Mouse (Mus musculus) monocyte, adult 2 months (primary cell): Measurements from ENCODE around the gene 1700003F12Rik.

Experiments used
- DNase-seq, 2 experiments: peaks; one replicate each; pipeline ENCODE4 v3.0.0; 2022; ENCODE audit warnings: low spot score in 2 of 2, low read depth in 1 of 2

Gene 1700003F12Rik

DNA sequence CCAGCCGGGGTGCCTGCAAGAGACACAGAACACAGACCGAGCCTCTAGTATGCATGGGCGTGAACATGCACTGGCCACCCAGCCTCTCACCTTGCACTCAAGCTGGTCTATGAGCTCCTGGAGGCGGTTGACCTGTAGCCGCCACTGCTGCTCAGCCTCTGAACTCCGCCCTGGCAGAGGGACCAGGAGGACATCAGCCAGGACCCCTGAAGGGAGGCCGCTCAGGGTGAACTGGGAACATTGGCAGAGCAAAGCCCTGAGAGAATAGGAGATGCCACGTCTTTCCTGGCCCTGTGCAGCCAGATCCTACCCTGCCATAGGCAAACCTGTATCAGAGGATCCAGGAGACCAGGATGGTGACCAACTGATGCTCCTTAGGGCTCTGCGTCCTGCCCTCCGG lies at the start of gene 1700003F12Rik:
Gene 1700003F12Rik (plus strand): TSS at position 375 of the 400 bp plus-strand sequence.
- DNase-seq, result no peak

DNA sequence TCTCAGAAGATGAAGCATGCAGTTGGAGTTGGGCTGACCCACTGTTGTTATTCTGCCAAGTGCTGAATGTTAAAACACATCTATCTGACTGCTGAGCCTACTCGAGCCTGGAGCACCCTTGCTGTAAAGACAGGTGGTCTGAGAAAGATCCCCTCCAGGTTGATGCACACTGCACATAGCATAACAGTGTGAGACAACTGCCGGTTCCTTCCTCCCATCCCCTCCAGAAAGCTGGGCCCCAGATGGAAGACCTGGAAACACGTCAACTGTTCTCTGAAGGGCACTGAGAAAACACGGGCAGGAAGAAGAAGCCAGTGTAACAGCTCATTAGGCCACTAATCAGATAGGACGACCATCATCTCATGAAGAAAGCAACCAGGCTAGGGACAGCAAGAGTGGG lies 48.3 kb upstream of the 1700003F12Rik start:
- no peak for DNase-seq

DNA sequence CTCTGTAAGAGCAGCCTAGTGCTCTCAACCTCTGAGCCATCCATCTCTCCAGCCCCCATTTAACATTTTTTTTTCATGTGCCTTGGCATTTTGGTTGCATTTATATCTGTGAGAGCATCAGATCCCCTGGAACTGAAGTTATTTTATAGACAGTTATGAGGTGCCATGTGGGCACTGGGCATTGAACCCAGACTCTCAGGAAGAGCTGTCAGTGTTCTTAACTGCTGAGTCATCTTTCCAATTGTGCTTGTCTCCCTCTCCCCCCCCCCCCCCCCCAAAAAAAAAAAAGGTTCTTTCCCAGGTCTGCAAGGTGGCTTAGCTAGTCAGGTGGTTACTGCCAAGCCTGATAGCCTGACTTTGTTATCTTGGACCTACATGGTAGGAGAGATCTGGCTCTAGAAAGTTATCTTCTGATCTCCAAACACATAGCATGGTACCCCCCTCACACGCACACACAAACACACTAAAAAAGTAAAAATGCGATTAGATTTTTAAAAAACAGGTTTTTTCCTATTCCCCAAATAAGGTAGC lies 47.1 kb upstream of the 1700003F12Rik start:
- DNase-seq, result no peak

DNA sequence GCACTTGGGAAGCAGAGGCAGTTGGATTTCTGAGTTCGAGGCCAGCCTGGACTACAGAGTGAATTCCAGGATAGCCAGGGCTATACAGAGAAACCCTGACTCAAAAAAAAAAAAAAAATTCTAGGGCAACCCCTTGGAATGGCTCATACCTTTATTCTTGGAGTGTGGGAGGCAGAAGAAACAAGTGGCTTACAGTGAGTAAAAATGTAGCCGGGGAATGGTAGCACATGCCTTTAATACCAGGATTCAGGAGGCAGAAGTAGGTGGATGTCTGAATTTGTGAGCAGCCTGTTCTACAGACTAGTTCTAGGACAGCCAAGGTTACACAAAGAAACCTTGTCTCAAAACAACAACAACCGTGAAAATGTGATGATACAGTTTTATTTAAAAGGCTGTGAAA lies 46.1 kb upstream of the 1700003F12Rik start:
- no peak for DNase-seq

DNA sequence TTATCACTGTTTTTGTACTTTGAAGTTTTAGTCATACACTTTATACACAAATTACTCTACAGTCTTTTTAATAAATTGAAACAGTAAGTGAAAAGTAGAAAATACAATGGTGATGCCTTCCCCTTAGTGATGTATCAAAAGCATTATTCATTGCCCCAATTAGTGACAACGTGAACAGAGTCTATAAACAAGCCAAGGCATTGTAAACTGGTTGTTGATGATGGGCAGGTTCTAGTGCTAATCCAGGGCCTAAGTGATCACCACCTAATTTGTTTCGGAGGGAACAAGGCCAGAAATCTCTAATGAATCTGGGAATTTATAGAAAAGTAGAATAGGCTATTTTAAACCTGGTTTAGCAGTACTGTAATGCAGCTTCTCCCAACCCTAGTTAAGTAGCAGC lies 39.8 kb upstream of the 1700003F12Rik start:
- no peak for DNase-seq

DNA sequence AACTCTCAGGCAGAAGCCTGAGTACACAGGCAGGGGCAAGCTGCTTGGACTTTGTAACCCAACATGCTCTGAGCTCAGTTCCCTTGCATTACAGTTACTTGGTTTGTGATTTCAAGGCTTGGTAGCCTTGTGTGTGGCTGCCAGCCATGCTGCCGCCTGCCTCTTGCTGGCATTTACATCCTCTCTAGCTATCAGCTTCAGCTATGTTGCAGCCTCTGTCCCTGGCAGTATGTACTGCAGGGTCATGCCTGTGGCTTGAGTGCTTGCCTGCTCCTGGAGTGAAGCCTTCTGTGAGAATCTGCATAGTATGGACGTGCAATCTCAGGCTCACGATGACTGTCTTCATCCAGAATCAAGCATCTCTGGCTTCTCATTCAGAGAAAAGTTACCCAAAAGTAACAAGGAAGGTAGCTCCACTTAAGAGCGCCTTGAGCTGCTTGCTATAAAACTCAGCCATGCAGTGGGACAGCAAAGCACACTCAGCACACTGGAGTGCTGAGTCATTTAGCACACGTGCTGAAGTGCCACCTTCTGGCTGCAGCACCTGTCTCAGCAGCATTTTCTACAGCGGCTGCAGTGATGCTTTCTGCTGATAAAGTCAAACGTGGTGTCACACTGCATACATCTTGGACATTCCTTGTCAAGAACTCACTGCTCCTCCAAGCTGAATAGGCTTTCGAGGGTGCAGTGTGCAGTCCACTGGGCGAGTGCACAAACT lies 39.2 kb upstream of the 1700003F12Rik start:
- no peak for DNase-seq

DNA sequence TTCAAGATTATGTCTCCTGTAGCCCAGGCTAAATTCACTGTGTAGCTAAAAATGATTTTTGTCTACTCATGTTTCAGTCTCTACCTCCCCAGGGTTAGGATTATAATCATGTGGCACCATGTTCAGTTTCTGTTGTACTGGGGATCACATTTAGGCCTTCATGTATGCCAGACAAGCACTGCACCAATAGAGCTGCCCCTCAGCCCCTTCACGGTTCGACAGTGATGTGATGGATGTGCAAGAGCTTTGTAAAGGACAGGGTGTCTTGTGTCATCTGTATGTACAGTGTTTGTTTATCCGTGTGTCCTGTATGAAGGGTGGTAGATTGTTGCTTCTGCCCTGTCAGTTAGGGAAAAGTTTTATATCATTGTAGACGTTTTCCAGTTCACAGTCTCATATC lies 38.4 kb upstream of the 1700003F12Rik start:
- DNase-seq, result no peak

DNA sequence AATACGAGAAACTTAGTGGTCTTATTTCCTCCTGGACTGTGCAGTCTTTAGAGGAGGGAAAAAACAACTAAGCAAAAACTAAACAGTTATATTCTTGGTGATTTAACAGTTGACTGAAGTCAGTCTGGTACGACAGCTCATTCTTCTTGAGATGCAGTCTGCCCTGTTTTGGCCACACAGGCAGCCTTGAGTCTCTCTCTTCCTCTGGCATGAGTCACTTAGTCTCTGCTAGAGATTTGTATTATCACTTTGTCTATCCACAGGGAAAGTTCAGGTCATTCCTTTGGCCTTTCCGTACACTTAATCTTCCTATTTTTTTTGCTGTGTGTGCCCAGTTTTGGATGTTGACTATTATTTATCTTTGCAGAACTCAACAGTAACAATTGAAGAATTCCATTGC lies 36.7 kb upstream of the 1700003F12Rik start:
- DNase-seq, result no peak

DNA sequence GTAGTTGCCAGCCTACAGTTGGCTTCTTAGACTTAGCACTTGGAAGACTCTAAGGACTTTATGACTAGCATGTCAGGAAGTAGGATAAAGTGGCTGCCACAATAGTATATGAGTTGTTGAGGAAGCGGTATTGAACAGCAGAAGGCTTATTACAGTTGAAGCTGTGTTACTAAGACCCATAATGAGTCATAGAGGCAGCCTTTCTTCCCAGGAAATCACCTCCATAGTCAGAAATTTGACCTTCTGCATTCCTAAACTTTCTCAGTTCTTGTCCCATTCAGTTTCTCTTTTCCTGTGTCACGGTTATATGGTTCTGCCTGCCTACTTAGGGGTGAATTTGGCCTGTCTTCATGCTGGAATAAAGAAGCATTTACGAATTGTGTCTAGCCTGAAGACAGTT lies 29.9 kb upstream of the 1700003F12Rik start:
- DNase-seq, result no peak

DNA sequence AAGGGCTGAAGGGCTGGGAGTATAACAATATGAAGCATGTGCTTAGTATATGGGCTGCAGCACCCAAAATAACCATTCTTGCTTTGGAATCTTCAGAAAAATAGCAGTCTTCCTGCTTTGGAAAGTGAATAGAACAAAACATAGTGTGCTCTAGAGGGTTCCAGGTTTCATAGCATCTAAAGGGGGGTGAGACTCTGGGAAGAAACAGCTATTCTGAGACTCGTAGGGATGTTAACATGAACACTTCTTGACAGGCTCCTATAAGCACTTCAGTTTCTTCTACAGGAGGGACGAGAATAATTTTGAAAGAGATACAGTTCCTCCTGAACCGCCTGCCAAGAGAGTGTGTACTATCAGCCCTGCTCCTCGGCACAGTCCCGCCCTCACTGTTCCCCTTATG lies 29.5 kb upstream of the 1700003F12Rik start:
- DNase-seq, result no peak

DNA sequence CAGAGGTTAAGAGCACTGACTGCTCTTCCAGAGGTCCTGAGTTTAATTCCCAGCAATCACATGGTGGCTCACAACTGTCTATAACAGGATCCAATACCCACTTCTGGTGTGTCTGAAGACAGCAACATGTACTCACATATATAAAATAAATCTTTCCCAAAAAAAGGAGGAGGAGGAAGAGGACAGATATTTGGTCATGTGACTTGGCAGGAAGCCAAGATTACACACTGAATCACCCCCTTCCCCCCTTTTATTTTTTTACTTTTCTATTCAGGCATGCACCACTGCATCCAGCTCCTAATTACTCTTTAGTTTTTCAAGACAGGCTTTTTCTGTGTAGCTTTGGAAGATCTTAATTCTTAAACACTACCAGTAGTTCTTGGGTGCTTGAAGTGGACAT lies 25.4 kb upstream of the 1700003F12Rik start:
- DNase-seq, result no peak

DNA sequence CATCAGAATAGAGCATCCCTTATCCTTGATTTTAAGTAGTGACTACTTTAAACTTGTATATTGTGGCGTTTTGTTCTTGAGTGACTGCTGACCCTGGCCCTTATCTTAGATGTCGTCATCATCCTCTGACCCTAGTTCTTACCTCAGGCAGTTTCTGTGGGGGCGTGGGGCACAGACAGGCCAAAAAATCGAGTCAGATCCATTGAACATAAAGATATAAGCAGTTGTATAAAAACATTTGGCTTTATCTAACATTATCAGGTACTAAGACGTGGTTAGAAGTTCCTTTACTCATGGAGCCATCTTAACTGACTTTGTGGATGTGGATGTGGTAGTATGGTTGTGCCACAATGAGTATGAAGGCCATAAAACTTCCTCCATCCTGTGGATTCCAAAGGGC lies 24.6 kb upstream of the 1700003F12Rik start:
- DNase-seq, result no peak

DNA sequence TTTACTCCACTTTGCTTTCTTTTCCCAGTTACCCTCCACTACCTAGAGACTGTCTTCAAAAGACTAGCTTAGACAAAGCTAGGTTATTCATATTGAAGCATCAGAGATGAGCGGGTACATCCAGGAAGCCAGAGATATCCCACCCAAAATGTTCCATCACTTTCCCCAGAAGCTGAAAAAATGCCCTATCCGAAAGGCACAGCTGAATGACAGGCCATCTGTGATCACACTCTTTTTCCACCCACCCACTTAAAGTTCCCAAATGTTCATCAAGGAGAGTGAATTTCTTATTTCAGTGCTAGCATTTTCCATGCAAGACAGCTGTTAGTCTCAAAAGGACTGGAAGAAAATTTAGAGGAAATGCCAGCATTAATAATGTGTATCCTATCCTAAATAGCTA lies 21.6 kb upstream of the 1700003F12Rik start:
- DNase-seq, result no peak

DNA sequence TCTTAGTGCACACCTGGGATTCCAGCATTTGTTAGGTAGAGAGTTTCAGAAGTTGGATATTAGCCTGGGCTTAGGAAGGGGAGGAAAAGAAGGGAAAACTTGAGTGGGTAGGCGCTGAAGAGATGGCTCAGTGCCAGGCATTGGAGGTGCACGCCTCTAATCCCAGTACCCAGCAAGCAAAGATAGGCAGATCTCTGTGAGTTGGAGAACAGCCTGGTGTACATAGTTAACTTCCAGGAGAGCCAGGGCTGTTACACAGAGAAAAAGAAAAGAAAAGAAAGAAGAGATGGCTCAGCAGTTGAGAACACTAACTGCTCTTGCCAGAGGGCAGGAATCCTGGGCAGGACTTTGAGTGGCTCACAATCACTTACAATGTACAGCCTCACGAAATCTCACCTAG lies 20.4 kb upstream of the 1700003F12Rik start:
- DNase-seq, result no peak

DNA sequence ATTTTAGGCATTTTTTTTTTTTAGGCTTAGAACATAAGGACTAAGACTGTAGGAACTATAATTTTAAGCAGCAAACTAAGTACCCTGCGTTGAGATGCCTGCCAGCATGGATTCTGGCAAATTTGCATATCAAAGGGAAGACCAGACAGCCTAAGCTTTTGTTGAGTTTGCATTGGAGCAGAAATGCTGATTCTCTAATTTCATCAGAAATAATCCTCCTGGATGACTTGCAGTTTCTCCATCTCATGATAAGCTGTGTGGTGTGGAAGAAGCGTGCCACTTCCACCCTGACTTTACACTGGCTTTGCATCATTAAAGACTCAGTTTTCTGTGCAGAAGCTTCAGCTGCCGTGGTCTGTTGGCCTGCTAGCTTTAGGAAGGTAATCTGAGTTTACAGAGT lies 14.0 kb upstream of the 1700003F12Rik start:
- DNase-seq, result no peak

DNA sequence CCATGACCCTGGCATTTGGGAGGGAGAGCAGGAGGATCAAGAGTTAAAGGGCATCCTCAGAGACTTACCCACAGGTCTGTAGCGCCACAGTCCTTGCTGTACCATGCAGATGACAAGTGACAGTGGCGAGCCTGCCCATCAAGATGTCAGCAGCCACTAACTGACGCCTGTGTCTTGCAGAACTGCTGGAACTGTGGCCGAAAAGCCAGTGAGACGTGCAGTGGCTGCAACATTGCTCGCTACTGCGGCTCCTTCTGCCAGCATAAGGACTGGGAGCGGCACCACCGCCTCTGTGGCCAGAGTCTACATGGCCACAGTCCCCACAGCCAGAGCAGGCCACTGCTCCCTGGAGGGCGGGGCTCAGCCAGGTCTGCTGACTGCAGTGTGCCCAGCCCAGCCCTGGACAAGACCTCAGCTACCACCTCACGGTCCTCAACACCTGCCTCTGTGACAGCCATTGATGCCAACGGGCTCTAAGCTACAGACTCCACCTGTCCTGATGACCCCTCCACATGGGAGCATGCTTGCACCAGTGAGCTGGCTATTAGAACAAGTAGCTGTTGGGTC lies 12.1 kb upstream of the 1700003F12Rik start:
- DNase-seq, result no peak

DNA sequence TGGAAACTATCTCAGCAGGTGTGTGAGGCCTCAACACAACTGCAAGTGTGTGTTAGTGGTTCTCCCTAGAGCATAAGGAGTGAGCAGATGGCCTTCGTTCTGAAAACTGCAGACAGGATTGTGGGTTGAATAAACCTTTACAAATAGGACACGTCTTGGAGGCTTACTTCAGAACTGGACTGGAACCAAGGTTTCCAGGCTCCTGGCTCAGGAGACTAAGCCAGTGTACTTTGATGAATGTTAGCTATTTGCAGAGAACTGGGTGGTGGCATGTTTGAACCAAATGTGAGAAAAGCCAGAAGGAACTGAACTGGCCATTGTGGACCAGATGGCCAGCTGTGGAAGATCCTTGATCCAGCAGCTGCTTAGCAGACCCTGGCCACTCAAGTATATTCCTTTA lies 8.6 kb upstream of the 1700003F12Rik start:
- DNase-seq, result no peak

DNA sequence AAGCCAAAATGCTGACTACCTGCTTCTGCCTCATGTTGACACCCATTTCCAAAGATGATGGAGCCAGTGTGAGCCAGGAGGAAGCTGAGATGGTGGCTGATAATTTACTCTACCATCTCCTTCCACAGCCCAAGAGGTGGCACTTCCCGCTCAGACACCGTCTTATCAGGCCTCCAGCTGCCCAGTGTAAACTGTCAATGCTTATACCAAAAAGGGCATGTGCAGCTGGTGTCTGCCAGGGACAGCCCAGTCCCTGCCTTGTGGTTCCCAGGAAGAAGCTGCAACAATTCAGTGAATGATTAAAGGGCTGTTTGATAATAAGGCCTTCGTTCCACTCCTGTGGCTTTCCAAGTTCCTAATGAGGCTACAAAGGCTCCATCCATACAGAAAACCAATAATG lies 8.2 kb upstream of the 1700003F12Rik start:
- no peak for DNase-seq

DNA sequence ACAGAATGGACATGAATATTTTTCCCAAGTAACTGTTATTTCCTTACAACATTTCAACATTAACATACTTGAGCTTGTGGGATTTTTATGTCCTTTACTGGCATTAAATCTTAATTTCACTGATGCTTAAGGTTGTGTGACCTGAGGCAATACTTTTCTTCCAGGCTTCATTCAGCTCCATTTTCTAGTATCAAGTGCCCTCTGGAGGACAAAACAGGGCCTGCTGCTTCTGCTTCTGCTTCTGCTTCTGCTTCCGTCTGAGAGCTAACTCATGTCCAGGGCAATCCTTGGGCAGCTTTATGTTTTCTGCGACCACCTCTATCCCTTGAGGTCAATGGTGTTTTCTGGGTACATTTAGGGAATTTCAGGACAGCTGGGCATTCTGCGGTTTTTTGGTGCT lies 7.2 kb upstream of the 1700003F12Rik start:
- no peak for DNase-seq

DNA sequence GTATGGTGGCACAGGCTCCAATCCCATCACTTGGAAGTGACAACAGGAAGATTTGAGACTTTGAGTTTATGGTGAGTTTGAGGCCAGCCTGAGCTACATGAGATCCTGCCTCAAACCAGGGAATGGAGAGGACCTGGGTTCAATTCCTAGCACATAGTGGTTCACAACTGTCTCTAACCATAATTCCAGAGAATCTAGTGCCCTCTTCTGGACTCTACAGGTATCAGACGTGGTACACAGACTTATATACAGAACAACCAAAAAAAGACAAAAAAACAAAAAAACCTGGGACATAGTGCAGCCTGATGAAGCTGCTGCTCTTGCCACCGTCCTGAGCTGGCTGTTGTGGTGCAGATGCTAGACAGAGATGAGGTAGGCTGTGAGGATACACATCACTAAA lies 5.3 kb upstream of the 1700003F12Rik start:
- DNase-seq, result no peak

DNA sequence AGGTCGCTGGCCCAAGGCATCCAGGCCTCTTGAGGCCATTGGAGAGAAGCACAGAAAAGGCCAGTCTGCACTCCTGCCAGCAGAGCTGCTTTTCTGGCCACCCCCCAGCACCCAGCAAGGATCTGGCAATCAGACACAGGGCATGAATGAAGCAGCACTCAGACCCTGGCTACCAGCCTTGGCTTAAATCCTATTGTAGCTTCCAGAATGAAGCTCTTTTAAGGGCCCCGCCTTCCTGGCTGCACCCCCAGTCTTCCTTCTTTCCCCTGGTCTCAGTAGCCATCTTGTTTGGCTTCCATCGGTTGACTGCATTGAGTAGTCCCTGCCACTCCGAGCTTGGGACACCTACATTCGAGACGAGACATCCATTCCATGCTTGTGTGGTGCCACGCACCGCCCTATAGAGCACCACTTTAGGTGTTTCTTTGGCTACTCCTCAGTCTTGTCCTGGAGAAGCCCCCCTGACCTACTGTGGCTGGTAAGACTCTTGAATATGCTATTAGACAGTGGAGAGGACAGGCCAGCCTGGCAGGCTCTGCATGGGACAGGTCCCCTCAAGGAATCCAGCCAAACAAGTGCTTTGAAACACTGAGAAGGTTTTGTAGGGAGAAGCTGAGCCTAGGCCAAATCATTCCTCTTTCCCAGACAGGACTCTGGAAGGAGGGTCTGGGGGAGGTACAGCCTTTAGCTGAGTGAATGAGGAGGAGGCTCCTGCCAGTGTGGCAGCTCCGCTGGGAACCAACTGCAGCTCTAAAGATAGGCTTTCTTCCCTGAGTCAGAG lies 3.1 kb upstream of the 1700003F12Rik start:
- DNase-seq, result no peak

DNA sequence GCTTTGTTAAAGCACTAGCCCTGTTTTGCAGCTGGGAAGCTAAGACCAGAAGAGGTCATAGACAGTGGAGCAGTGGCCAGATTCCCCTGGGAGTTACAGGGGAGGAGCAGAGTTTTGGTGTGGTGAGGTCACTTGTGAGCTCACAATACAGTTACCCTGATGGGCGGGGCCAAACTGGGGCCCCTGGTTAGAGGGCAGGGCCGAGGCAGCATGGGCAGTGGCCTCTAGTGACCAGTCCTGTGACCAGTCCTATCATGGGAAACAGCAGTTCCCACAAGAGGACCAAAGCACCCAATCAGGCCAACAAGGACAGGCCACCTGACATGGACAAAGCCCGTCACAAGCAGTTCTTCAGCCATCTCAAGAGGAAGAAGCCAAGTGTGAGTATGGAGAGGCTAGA lies 1.8 kb downstream of the 1700003F12Rik start:
- no peak for DNase-seq
